Mouse (Mus musculus) thymus, adult 2 months (tissue): ENCODE data around the gene Tmem182. TPM values are rescaled to one million over a fixed set of nuclear protein-coding genes. Genes with fewer than 3 reads are reported as not detected.
A peak's percentile ranks its signal among the peaks of the same experiment; 100 is the strongest.

Source experiments
- DNase-seq: peaks from one replicate; pipeline ENCODE4 v3.0.0; 2021
- H3K27ac ChIP-seq: fragments of 200-500 bp; 2 replicates; pipeline ENCODE4 v1.5.1; 2012; ENCODE audit warnings: low read length, control low read depth; ENCODE audit not compliant: control insufficient read depth, insufficient read depth
- H3K27me3 ChIP-seq: fragments of 200-500 bp; 2 replicates; pipeline ENCODE4 v1.6.1; 2012; ENCODE audit warnings: mild to moderate bottlenecking, low read length, moderate library complexity, mixed read lengths; ENCODE audit not compliant: control insufficient read depth, insufficient read depth
- H3K36me3 ChIP-seq: fragments of 200-500 bp; 2 replicates; pipeline ENCODE4 v1.6.1; 2012; ENCODE audit warnings: mild to moderate bottlenecking, low read length, moderate library complexity; ENCODE audit not compliant: control insufficient read depth, insufficient read depth
- H3K4me1 ChIP-seq: fragments of 200-500 bp; replicated peaks from 2 replicates; pipeline ENCODE4 v1.6.1; 2012; ENCODE audit warnings: low read length; ENCODE audit not compliant: control insufficient read depth, insufficient read depth
- H3K4me3 ChIP-seq: fragments of 200-500 bp; 2 replicates; pipeline ENCODE4 v1.5.1; 2012; ENCODE audit warnings: mild to moderate bottlenecking, low read length, control low read depth, moderate library complexity; ENCODE audit not compliant: control insufficient read depth, insufficient read depth
- CTCF ChIP-seq: fragments of 200-500 bp; IDR thresholded peaks from 2 replicates; pipeline ENCODE4 v1.5.1; 2012; ENCODE audit warnings: mild to moderate bottlenecking, control low read depth, low read length, moderate library complexity, borderline replicate concordance; ENCODE audit not compliant: control insufficient read depth, poor library complexity, insufficient read depth; ENCODE audit errors: extremely low read depth
- POLR2A ChIP-seq: fragments of 200-500 bp; IDR thresholded peaks from 2 replicates; pipeline ENCODE4 v1.6.1; 2012; ENCODE audit warnings: mild to moderate bottlenecking, low read length, control low read depth, moderate library complexity; ENCODE audit not compliant: control insufficient read depth, poor library complexity, insufficient read depth; ENCODE audit errors: extremely low read depth
- WGBS: fragments of 180-500 bp; shearing (Covaris S2); methylation state at CpG from one replicate; pipeline ENCODE4 v1.1.7; 2018; 5-methylcytosine and 5-hydroxymethylcytosine counted together
- polyA plus RNA-seq: library from polyadenylated mRNA; depleted of rRNA; stranded (reverse); fragments of >200 nt; gene quantifications from 2 replicates; pipeline ENCODE4 v1.2.3, GENCODE M21; 2012

Gene Tmem182
- polyA plus RNA-seq, 1 experiment, result 3.4 TPM

DNA sequence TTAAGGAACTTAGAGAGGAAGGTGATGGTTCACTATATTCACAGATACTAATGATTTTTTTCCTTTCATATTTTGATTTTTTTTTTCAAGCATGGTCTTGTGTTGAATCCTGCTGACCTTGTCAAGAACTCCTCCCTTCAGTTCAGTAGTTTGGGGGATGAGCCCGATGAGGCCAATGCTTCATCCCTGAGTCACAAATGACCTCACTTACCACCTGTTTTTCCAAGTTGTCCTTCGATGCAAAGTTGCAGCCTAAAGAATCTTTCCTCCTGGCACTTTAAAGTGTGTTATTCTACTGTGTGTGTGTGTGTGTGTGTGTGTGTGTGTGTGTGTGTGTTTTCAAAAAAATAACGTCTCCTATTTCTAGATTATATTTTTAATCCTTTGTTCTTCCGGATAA, 30.1 kb downstream of the Tmem182 start:
- no peaks in the 10 kb centered on the region for H3K27me3 ChIP-seq
- DNase-seq, result no peak
- no peak overlapping the region for H3K4me3 ChIP-seq
- 94% methylated on average over 4 of the region's 4 CpGs for WGBS
- H3K4me1 ChIP-seq, result no peaks in the 10 kb centered on the region
- no peak overlapping the region for H3K27ac ChIP-seq
- no peak for TF ChIP-seq CTCF
- TF ChIP-seq POLR2A, result no peak
- no peaks in the 10 kb centered on the region for H3K36me3 ChIP-seq

- no peak for DNase-seq
- Histone ChIP-seq H3K36me3 (no peaks in the 10 kb centered on the region), H3K27ac (no peak overlapping the region), H3K4me3 (no peak overlapping the region), H3K27me3 (no peaks in the 10 kb centered on the region), H3K4me1 (no peaks in the 10 kb centered on the region)
- WGBS, result 96% methylated on average over 8 of the region's 8 CpGs
- no peak for TF ChIP-seq POLR2A
- TF ChIP-seq CTCF, result no peak
Measured at GRCm38 (mm10) chr1:40840605-40841004, 35.2 kb downstream of the Tmem182 start.

GRCm38 (mm10) chr1:40841032-40841761, 35.8 kb downstream of the Tmem182 start:
- Histone ChIP-seq H3K27me3 (no peaks in the 10 kb centered on the region), H3K4me3 (no peak overlapping the region), H3K36me3 (no peaks in the 10 kb centered on the region), H3K4me1 (no peaks in the 10 kb centered on the region), H3K27ac (no peak overlapping the region)
- TF ChIP-seq CTCF, result no peak
- no peak for TF ChIP-seq POLR2A
- 64% methylated on average over 5 of the region's 5 CpGs for WGBS
- no peak for DNase-seq

- no peaks in the 10 kb centered on the region for H3K4me1 ChIP-seq
- no peak overlapping the region for H3K4me3 ChIP-seq
- H3K36me3 ChIP-seq, result no peaks in the 10 kb centered on the region
- H3K27ac ChIP-seq, result no peak overlapping the region
- DNase-seq, result peak; percentile 27
- TF ChIP-seq CTCF (no peak), POLR2A (no peak)
- H3K27me3 ChIP-seq, result no peaks in the 10 kb centered on the region
Measured at GRCm38 (mm10) chr1:40844616-40845015, 39.2 kb downstream of the Tmem182 start.

DNA sequence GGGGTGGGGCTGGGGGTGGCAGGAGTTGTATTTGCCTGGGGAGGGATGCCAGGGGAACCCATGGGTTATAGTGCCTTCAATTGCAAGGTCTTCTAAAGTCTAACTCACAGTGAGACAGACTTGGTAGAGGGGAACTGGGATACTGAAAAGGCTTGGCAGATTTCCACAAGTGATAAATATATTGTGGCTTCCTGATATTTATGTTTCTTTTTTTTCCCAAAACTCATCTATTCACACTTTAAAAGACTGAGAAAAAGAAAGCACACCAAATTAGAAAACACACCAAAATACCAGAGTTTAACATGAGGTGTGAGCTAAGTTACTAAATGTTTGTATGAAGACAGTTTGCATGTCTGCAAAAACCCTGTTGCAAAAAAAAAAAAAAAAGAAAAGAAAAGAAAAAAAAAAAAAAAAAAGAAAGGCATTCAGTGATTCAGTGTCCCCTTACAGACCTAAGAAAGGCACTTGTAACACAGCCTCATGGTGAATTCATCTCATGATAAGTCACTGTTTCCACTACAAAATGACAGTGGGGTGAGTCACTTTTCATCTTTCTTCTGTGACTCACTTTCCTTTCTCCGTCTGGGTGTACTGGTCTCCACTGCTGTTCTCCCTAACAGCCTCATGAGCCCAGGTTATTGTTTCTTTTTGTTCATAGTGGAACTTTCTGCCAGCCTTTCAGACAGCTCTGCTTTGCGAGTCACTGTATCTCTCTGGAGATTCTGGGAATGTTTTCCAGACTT, 42.0 kb downstream of the Tmem182 start:
- TF ChIP-seq CTCF, result no peak
- TF ChIP-seq POLR2A, result no peak
- no peak overlapping the region for H3K27ac ChIP-seq
- no peaks in the 10 kb centered on the region for H3K27me3 ChIP-seq
- no peak overlapping the region for H3K4me3 ChIP-seq
- WGBS, result 82% methylated on average over 2 of the region's 2 CpGs
- no peaks in the 10 kb centered on the region for H3K36me3 ChIP-seq
- H3K4me1 ChIP-seq, result no peaks in the 10 kb centered on the region
- no peak for DNase-seq

DNA sequence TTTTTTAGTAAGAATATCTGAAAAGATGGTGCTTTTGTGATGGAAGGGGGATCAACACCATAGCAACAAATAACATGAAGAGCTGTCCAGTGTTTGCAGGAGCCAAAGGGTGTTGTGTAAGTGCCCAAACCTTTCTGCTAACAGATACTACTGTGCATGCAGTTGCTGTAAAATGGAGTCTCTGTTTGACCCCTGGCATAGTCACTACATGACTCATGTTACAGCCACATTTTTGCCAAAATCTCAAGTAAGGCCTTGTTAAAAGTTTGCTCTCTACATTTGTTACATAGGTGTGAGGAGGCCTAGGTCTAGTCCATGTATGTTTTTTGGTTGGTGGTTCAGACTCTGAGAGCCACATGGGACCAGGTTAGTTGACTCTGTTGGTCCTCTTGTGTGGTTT, 45.9 kb downstream of the Tmem182 start:
- no peak for TF ChIP-seq POLR2A
- no peak for TF ChIP-seq CTCF
- no peak for DNase-seq
- Histone ChIP-seq H3K4me3 (no peak overlapping the region), H3K36me3 (no peaks in the 10 kb centered on the region), H3K27ac (no peak overlapping the region), H3K27me3 (no peaks in the 10 kb centered on the region), H3K4me1 (no peaks in the 10 kb centered on the region)
